Mouse (Mus musculus): ENCODE results near the gene Ndufs2.

The Ndufs2 gene

DNA sequence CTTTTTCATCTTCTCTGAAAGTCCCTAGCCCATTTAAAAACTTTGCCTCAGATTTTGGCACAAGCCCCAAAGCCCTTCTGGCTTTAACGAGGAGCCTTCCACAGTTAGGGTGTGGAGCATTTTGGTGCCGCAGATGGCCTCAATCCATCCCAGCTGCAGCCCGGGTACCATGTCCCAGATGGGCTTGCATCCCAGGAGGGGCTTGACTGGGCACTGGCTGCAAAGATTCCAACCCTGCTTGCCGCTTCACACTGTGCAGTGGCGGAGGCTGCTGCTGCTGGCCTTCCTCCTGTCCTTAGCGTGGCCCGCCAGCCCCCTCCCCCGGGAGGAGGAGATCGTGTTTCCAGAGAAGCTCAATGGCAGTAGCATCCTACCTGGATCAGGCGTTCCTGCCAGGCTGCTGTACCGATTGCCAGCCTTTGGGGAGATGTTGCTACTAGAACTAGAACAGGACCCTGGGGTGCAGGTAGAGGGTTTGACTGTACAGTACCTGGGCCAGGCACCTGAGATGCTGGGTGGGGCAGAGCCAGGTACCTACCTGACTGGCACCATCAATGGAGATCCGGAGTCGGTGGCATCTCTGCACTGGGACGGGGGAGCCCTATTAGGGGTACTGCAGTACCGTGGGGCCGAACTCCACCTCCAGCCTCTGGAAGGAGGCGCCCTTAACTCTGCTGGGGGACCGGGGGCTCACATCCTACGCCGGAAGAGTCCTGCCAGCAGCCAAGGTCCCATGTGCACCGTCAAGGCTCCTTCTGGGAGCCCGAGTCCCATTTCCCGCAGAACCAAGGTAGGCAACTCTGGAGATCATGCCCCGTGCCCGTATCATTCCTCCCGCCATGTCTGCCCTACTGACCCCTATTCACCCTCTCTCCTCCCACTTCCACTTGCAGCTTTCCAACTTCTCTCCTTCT is at the start of gene Ndufs2:
TSS of gene Ndufs2 (minus strand) at position 709 of the 914 bp plus-strand sequence.
- no peak for DNase-seq (ENCODE audit: low read depth, low spot score)

DNA sequence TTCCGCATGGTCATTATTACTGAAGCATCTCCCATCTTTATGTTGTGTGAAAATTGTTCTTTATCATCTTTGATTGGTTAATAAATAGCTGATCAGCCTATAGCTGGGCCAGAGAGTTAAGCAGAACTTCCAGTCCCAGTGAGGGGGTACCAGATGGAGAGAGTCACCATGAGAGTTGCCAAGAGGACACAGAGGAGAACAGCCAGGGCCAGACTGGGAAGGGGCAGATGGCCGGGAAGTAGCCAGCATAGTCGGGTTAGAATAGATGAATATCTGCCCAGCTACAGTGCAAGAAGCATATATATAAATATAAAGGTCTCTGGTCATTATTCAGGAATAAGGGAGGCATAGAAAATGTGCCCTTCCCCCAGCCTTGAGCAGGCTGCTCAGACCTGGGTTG is 47.0 kb upstream of the Ndufs2 start:
- no peak for DNase-seq (ENCODE audit: low read depth, low spot score)

DNA sequence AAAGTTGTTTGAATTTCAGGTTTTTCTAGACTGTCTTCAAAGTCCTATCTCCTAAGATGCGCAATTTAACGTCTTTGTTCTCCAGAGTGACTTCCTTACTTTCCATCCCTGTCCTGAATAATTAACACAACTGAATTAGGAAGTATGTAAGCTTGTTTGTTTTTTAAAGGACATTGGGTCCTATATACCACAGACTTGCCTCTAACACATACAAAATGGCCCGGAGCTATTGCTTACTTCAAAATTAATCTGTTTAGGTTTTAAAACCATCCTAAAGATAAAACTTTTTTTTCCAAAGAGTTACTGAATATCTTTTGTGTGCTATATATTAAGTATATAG is 43.8 kb upstream of the Ndufs2 start:
- DNase-seq (ENCODE audit: low read depth, low spot score): no peak

DNA sequence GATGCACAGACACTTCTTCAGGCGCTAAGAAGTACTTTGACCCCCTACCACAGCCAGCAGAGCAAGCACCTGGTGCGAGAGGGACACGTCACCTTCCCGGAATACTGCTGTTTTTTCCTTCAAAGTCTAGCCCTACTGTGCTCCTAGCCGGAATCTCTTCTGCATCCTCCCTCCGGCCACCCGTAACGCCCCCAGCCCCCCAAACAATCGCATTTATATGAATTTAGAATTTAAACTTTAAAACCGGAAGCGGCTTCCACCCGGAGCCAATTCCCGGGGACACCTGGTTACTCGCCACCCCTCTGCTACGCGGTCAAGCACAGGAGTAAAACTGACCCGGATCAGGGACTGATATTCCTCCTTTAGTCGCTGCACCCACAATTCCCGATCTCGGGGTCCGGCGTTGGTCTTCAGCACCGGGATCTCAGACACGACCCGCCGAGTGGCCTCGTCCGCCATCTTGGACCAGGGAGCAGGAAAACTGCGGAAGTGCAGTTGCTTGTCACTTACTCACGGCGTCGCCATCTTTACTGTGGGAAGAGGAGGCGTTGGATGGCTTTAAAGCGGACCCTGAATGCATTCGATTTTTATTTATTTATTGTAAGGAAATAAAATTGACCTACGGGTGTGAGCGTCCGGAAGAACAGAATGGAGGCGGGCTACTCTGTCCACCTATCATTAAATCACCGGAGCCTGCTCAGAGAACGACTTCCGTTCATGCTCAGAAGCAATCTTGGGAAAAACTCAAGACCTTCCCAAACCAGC is 43.3 kb upstream of the Ndufs2 start, which contains the start of gene Ufc1:
TSS of gene Ufc1 (minus strand) at position 727 of the 765 bp plus-strand sequence.
- peak; percentile 78 for DNase-seq (ENCODE audit: low read depth, low spot score)

DNA sequence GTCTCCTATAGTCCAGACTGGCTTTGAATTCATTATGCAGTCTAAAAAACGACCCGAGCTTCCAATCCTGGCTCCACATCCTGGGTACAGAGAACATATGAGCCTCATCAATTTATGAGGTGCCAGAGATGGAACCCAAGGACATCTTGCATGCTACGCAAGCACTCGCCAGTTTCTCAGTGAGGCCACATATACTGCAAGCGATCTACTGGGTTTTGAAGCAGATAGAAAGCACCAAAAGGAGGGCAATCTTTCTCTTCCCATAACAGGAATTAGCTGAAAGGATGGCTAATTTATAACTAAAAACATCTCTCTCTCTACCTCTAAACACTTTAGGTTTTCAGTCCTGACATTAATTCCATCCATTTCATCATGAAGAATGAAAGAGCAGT is 42.7 kb upstream of the Ndufs2 start:
- no peak for DNase-seq (ENCODE audit: low read depth, low spot score)

DNA sequence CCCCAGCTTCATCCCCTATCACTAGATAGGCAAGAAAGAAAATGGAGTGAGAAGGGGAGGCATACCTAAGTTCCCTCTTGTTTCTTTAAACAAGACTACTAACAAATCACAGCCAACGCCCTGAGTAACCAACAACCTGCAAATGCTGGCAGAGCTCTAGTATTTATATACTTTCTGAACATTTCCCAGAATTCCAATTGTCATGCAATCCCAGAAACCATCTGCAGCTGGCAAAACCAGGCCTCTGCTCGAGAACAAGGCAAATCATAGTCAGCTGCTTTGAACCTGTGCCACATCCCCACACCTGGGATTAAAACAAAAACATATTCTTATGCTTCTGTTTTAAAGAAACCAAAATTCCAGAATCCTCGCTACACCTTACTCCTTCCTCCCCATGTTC is 42.2 kb upstream of the Ndufs2 start:
- no peak for DNase-seq (ENCODE audit: low read depth, low spot score)

DNA sequence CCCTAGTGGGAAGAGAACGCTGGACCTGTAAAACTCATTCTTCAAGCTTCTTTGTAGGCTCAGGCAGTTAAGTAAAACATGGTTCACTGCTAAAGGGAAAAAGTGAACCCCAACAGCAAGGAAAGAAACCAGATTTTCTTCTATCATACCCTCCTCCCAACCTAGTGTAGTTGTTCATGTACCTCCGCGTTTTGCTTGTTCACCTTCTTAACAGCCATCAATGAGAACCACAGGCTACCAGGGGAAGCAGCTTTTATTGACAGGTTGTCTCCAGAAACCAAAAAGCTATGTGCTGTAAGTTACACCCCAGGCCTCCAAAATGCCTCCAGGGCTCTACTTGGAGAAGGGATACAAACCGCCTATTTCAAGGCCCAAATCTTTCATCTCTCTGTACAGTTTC is 37.1 kb upstream of the Ndufs2 start:
- DNase-seq (ENCODE audit: low read depth, low spot score): no peak

DNA sequence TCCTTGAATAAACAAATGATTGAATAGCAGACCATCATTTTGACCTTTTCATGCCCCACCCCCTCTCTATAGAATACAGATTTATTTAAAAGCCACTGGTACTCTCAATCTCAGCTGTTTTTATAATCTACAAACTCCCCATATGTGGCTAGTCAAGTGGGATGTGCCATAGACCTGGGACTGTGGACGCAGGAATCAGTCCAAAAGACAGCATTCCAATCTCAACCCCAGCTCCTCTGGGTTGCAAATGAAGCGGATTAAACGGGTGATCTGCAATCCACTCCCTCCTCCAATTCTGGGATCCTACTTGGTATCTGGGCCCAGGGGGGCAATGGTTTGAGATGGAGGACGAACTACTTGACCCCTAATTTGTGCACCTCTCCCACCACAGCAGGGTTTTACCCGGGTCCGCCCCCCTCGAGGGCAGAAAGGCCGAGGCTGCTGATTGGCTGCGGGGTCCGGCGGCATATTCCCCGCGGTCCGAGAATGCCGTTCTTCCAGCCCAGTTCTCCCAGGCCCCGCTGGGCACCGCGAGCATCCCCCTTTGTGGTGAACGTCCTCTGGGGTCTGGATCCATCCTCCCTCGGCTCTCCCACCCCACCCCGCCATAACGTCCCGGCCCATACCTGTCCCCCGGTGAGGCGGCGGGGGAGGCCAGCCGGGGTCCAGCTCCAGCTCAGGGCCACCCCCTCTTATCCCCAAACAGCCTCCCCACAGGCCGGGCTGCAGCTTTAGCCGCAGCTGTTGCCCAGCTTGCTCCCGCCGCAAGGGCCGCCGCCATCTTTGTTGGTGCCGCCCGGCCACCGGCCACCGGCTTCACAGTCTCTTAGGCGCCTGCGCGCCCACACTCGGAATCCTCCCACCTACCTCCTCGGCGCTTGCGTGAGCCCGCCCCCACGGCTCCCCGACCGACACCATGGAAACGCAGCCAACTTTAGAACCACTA is 36.2 kb upstream of the Ndufs2 start, which contains the start of gene Usp21:
TSS of gene Usp21 (minus strand) at position 856 of the 946 bp plus-strand sequence.
- DNase-seq (ENCODE audit: low read depth, low spot score): peak; percentile 87

DNA sequence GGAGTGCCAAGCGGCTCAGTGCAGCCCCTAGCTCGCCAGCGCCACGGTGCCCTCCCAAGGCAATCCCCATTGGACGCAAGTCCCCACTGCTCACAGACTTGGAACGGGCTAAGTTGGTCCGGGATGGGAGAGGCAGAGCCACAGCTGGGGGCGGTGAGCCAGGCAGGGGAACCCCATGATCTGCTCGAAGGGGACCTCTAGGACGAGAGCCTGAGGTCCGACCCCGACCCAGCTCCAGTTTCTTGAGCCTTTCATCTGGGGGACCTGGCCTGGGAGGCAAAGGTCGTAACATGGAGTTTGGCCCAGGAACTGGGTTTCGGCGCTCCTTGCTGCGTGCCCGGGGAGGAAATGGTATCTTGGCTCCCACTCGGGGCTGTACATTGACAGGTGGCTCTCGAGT is 35.3 kb upstream of the Ndufs2 start:
- DNase-seq (ENCODE audit: low read depth, low spot score): no peak

DNA sequence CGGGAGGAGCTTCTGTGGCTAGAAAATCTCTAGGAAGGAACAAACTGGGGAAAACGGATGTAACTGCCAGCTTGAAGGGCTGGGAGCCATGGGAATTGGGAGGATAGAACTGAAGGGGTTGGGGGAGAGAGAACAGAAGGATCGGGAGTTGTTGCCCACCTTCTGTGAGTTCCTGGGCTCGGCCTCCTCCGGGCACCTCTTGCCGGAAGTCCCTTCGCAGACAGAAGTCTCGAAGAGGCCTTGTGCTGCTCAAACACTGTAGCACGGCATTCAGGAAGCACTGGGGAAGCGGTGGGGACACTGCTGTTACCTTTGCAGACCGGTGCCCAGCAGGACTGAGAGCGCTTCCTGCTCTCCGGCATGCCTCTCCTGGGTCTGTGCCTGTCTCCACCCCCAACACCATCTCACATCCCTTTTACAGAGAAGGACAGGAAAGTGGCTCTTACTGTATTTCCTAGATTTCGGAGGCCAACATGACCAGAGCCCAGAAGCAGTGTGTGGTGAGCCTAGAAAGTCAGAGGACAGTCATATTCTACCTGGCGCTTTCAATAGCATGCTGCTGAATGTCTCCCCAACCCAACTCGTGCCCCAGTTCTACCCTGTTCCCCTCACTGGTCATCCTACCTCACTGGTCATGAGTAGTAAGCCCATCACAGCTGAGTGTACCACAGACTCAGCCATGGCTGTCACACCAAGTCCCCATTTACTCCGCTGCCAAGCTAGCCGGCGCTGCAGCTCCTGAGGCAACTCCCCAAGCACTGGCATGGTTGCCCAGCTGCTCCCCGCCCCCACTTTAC is 34.1 kb upstream of the Ndufs2 start:
- DNase-seq (ENCODE audit: low read depth, low spot score): no peak

DNA sequence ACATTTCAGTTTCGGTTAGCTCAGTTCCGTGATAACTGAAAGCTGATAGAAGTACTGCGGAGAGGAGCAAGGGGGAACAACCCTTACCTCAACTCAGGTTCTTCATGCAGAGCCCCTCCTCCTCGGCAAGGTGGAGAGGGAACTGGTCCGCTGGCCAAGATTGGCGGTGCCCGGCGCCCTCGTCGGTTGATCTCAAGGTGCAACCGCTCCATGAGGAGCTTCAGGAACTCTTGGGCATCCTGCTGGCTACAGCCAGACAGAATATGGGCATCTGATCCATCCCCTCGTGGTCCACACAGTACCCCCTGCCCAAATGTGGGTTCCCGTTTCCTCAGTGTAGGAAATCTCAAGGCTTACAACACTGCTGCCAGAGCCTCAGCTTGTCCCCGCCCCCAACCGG is 33.3 kb upstream of the Ndufs2 start:
- DNase-seq (ENCODE audit: low read depth, low spot score): no peak

DNA sequence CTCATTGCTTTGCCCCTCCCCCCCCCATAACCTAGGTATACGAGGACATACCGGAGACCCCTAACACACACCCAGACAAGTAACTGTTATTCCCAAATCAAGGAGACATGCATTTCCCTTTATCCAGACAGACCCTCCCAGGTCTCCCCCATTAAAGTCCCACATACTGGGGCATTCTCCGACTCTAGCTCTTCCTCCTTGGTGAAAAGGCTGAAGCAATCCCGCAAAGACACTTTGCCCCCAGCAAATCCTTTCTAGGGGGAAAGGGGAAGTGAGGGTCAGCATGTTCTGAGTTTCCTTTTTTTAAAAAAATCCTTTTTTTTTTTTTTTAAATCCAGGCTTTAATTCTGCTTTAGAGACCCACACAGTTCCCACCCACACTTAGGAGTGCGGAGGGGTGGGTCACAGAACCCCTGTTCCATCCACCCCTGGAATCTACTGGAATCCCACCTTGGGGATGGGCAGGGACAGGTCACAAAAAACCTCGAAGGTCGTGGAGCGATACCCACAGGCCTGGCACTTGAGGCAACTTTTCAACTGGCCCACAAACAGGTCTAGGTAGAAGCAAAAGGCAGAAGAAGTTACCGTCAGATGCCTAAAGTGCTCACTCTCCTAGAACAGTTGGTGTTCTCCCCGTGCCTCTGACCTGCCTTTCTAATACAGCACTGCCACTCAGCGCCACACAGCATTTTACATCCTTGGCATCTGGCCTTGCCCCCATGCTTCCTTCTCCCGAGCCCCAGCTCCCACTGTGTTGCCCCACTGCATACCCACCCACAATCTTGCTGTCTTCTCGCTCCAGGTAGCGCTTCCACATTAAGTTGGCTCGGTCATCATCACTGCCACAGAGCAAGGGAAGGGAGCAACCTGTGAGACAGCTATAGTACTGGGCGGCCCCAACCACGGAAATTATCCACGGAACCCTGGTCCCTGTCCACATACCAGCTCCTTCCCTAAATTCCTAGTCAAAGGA is 32.3 kb upstream of the Ndufs2 start:
- no peak for DNase-seq (ENCODE audit: low read depth, low spot score)

DNA sequence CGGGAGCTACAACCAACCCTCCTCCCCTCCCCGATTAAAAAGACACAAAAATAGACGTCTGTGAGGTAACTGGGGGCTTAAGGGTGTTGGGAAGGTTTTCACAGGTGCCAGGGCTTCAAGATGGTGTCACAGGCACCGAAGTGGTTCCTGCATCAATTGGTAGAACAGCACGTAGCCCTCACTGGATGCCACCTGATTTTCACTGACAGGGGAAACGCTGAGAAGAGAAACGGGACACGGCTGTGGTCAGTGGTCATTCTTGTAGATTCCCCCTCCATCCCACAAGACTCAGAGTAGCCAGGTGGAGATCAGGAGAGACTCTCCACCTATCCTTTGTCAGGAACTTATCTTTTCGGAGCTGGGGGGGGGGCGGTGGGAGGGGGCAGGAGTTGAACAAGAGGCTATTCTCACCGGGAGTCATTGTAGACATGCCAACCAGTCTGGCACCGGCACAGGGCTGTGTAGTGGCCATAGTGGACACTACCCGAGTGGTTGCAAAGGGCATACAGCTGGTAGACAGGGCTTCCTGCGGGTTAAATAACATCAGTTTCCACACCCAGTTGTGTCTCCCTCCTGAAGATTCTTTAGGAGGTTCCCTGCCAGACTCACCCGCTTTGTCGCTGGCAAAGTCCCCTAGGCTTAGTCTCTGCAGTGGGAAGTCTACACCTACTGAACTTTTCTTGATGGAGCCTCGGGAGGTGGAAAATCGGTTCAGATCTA is 31.1 kb upstream of the Ndufs2 start:
- no peak for DNase-seq (ENCODE audit: low read depth, low spot score)

DNA sequence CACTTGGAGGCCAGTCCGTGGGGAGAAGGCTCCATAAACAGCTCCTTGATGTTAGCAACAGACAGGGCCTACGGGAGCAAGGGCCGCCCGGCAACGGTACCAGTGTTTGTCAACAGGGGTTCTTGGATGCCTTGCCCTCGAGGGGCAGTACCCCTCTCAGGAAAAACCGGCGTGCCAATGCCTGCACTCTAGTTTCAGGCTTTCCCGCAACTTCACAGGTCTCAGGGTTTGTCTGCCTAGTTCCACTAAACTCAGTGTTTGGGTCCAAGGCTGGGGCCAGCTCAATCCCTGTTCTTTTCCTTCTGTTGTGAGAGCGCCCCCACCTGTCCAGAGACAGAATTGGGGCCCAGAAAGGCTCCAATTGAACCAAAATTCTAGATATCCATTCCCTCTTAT is 30.3 kb upstream of the Ndufs2 start:
- no peak for DNase-seq (ENCODE audit: low read depth, low spot score)

DNA sequence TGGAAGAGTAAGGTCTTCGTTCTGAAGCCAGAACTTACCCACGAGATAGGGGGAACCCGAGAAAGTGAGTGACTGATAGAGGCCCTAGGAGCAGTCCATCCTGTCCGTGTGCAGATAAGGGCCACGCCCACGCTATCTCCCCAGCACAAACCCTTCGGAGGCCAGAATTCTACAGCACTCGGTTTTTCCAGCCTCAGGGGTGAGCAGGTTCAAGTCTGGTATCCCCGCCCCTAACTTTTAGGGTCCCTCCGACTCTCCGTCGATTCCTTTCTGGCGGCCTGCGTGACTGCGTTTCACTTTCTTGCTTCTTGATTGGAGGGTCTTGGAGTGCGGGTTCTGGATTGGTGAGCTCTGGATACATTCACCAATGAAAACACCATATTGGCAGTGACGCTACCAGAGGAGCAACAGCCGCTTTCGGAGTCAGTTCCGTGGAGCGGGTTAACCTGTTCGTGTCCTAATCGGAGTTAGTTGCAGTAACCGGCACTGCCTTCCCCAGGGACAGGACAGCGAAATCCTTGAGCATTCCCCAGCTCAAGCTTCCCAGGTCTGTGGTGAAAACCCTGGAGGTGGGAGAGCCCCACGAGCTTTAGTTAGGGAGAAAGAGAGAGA is 29.8 kb upstream of the Ndufs2 start, which contains the start of gene Ppox:
TSS of gene Ppox (minus strand) at position 271 of the 612 bp plus-strand sequence.
- DNase-seq (ENCODE audit: low read depth, low spot score): peak; percentile 92

DNA sequence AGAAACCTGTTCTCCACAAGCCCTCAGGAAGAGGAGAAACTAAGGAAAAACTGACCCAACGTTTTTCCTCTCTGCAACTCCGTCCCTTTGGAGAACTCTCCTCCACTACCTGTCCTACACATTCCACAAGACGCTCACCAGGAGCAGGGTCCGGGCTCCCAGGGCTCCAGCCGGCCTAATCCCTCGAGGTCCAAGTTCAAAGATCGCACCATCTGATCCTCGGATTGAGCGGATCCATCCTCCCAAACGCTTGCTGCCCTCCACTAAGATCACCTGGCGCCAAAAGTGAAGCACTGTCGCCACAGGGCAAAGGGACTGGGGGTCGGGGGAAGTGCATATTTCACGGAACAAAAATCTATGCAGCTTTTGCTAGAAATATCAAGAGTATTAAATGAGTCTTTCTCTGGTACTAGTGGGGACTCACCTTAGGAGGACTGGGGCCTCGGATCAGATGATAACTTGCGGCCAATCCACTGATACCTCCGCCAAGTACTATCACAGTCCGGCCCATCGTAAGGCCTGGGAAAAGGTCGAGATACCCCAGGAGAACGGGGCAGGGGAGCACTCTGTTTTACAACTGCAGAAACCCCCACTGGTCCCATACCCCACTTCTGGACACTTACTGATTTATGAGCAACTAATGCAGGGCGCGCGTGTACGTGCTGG is 29.2 kb upstream of the Ndufs2 start:
- DNase-seq (ENCODE audit: low read depth, low spot score): no peak

DNA sequence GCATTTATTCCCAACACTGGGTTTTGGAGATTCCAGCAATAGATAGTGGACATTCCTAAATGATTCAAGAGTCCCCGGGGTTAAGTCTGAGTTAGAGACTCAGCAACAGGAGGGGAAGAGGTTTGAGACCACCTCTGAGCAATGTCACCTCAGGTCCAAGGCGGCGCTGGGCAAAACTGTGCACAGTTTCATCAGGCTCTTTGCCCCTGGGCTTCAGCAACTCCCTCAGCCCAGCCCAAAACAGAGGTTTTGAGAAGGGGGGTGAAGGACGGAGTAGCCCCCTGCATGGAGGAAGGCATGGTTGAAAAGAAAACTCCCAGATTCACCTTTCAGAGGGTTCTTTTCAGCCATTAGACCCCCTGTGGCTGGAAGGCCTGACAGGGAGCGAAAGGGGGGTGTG is 28.5 kb upstream of the Ndufs2 start:
- no peak for DNase-seq (ENCODE audit: low read depth, low spot score)
